Mouse (Mus musculus) adrenal gland, adult 2 months (tissue): ENCODE measurements around the gene Psmc4. TPM values are rescaled to one million over a fixed set of nuclear protein-coding genes. Genes with fewer than 3 reads are reported as not detected.

Experiments
- DNase-seq: peaks from one replicate; pipeline ENCODE4 v3.0.0; 2021
- long read RNA-seq: library from polyadenylated mRNA; stranded (forward); transcript quantifications from one replicate; pipeline ENCODE4 v2.0.0, GENCODE M21; 2021
- polyA plus RNA-seq: library from polyadenylated mRNA; depleted of rRNA; stranded (reverse); fragments of >200 nt; gene quantifications from 2 replicates; pipeline ENCODE4 v1.2.3, GENCODE M21; 2012; rRNA removed
- total RNA-seq, 2 experiments: library from RNA; stranded (reverse); gene quantifications; 2 replicates each; pipeline ENCODE4 v1.2.3; 2021

The Psmc4 gene
- total RNA-seq = 100 to 1,000 TPM; 174 to 178 TPM
- polyA plus RNA-seq = 89.5 and 89.9 TPM in 2 replicates
- long read RNA-seq, transcript Psmc4-201 (11 exons, 1,440 nt) = major isoform, 161 of 181 reads
- long read RNA-seq, partial matches to known transcripts = 7 of 181 reads
- long read RNA-seq, other reads (novel, unspliced or antisense) = 13 of 181 reads

DNA sequence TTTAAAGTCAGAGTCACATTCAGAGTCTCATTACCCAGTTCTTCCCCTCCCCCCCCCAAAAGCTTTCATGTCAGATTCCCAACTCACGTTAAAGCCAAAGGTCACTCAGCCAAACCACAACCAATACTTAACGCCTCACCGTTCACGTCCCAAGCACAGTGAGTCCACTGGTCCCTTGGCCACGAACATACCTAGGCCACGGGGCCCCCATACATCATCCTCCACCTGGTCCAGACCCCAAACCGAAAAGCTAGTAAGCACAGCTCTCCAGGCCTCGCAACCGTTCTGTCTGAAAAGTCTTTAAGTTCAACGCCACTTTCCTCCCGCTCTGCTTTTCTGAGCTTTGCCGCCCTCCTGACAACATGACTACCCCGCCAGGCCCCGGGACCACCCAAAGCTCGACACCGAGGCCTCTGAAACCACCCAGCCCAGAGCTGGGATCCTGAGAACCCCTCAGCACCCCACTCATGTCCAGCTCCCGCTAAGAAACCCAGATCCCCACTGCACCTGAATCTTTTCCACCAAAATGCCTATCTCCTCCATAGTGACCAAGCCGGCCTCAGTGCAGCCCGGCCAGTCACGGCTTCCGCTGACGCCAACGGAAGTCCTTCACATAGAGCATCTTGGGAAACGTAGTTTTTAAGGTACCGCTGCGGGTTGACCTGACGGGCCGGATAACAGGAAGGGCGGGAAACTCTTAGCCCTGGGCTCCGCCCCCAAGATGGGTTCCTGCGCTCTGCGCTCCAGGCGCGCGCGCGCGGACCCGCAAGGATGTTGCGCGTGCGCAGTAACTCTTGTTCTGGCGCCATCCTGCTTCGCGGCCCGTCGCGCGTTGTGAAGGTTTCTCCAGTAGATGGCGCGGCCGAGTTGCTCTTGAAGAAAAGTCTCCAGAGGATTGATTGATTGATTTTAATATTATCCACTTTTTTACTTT lies at the start of gene Psmc4:
TSS of gene Psmc4 (minus strand) at position 626 of the 934 bp plus-strand sequence.
- DNase-seq = peak; percentile 98

DNA sequence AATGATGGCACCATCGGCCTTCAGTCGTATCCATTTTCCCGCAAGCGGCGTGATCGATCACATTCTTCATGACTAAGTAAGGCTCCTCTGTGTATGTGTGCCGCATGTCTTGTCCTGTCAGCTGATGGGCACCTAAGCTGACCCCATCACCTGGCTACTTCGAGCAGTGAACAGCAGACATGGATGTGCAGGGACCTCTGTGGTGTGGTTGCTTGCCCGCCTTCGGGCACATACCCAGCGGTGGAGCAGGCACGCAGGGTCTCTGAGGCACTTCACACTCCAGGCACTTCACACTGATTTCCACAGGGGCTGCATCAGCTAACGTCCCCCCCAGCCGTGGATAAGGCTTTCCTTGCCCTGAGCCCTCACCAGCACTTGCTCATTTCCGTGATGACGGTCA lies 49.2 kb upstream of the Psmc4 start:
- no peak for DNase-seq

DNA sequence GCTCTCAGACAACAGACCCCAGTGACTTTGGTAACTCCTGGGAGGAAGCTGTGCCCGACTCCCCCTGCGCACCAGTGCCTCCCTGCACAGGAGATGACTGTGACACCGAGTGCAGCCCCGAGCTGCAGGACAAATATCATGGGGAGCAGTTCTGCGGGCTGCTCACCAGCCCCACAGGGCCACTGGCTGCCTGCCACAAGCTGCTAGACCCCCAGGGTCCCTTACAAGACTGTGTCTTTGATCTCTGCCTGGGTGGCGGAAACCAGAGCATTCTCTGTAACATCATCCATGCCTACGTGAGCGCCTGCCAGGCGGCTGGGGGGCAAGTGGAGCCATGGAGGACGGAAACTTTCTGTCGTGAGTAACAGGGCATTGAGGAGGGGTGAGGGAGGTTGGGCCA lies 43.6 kb upstream of the Psmc4 start:
- no peak for DNase-seq

DNA sequence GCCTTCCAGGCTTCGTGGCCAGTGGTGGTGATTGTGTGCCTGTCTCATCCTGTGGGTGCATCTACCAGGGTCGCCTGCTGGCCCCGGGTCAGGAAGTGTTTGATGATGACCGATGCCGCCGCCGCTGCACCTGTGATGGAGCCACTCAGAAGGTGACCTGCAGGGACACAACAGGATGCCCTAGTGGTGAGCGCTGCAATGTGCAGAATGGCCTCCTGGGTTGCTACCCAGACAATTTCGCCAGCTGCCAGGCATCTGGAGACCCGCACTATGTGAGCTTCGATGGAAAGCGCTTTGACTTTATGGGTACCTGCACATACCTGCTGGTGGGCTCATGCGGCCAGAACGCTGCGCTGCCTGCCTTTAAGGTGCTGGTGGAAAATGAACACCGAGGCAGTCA lies 36.3 kb upstream of the Psmc4 start:
- no peak for DNase-seq

DNA sequence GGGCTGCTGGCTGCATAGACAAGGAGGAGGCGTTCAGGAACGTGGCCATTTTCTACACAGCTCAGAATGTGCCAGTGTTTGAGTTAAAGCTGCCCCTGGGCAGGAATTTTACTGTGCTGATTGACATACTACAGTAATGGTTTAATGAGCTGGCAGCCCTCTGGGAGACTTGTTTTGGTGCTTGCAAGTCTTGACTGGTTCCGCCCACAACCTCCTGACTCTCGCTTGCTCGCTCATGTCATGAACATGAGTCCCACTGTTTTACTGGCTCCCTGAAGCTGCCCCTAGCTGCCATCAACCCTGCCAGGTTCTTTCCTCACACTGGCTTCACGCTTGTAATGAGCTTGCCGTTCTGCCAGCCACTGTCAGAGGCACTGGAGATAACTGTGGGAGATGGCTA lies 34.3 kb upstream of the Psmc4 start:
- no peak for DNase-seq

DNA sequence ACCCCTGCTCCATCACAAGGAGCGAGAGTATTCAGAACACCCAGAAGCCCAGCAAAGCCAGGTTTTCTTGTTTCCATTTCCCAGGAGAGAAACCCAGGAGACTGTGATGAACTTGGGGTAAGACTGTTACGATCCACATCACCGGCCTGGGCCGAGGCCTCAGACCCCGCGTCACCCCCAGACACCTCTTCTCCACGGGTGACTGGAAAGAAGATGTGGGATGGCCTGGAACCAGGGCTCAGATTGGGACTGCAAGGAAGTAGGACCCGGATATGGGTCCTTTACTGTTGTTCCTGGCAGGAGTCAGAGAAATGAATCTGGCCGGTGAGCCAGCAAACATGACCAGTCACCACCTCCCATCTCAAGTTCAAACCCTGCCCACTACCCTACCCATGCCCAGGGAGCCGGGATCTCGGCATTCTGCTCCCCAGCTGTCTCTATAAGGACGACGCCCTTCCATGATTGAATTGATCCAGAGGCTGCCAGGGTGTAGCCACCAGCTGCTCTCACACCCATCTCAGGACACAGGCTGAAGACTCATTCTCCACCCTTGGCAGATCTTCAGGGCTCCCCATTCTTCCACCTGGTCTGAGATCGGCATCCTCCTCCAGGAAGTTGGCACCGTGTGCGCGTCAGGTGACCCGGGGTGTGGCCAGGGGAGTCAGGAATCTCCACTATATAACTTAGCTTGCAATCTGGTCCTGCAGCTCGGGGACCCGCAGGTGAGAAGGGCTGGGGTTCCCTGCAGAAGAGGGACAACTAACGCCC lies 20.8 kb upstream of the Psmc4 start, which contains the start of gene Fcgbp:
TSS of gene Fcgbp (plus strand) at position 706 of the 768 bp plus-strand sequence.
- no peak for DNase-seq

DNA sequence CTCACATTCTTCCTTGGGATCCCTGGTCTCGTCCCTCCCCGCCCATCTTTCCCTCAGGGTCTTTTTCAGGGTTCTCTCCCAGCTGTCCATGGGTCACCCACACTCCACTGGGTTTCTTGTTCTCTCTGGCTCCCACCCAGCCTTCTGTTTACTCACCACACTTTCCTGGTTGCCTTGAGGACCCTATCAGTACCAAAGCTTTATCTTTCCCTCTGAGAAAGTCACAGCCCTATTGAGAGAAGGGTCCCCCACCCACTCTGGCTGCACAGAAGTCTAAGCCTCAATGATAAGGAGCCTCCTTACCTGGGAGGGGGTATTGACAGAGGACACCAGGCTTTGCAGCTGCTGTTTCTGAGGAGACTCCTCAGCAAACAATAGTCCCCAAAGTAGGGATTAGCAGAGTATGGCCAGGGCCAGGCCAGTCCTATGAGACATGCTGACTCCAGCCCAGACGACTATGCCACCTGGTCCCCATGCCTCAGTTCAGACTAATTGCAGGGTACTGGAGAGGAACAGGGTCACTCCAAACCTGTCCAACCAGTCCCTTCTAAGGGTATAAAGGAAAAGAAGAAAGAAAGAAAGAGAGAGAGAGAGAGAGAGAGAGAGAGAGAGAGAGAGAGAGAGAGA lies 19.8 kb upstream of the Psmc4 start:
- DNase-seq = no peak

DNA sequence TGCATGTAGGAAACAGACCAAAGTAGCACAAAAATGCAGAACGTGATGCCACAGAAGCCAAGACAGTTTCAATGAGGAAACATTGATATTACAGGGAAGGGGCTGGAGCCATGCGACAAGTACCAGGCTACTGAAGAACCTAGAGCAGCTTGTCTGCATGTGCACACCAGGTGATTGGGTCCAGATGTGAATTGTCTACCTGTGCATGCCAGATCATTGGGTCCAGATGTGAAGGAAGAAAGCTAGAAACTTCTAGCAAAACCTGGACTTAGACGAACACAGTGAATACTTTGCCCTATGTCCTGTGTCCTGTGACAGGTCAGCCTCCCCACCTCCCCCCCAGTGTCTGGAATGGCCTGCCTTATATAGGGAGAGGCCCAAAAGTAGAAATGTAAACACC lies 18.8 kb upstream of the Psmc4 start:
- no peak for DNase-seq

DNA sequence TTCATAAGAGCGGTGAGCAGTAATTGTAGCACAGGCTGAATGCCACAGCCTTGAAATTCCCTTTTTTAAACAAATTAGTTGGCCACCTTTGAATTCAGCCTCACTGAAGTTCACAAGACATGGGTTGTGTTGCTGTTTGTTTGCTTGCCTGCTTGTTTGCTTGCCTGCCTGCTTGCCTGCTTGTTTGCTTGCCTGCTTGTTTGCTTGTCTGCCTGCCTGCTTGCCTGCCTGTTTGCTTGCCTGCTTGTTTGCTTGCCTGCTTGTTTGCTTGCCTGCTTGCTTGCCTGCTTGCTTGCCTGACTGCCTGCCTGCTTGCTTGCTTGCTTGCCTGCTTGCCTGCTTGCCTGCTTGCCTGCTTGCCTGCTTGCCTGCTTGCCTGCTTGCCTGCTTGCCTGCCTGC lies 10.1 kb upstream of the Psmc4 start:
- DNase-seq = no peak

DNA sequence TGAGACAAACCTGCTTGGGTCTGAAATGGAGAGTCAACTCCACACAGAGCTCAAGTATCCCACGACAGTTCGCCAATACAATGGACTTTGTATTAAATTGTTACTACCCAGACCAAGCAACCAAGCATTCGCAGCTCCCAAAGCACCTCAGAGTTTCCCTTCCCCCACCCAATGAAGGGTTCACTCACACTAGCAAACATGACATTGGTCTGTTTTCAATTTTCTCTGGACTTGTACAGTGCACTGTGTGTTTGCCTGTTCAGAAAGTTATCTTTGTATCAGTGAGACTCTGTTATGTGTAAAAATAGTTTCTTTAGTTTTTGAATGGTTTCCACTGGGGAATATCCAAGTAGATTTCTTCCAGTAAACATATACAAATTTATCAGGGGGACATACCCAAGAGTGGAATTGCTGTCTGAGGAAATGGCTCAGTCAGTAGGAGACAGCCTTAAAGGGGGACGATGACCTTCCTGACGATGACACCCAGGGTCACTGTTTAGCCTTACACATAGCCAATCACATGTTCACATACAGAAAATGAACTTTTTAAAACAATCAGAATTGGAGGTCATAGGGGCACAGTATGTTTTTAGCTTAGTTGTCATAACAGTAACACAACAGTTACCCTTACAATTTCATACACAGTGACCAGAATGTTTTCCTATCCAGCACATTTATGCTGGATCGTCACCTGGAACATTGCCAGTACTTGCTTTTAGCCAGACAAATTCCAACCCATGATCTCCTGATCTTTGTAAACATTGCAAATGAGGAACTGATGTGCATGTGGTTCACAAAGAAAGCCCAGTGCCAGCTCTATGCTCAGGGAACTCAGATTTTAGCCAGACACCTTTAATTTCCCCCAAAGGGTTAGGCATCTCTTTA lies 3.4 kb upstream of the Psmc4 start:
- no peak for DNase-seq

DNA sequence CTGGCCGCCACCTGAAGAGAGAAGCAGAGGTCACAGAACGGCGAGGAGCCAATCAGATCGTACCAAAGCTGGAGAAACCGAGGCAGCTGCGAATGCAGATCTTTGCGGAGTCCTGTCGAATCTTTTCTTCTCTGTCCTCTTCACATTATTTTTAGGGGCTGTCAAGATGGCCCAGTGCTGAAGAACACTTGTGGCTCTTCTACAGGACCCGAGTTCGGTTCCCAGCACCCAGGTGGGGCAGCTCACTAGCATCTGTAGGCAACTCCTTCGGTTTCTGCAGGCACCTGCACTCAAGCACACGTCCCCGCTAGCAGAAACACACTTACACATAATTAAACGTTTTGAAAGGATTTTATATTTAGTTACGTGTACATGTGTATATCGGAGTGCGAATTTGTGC lies 683 bp upstream of the Psmc4 start:
- no peak for DNase-seq

DNA sequence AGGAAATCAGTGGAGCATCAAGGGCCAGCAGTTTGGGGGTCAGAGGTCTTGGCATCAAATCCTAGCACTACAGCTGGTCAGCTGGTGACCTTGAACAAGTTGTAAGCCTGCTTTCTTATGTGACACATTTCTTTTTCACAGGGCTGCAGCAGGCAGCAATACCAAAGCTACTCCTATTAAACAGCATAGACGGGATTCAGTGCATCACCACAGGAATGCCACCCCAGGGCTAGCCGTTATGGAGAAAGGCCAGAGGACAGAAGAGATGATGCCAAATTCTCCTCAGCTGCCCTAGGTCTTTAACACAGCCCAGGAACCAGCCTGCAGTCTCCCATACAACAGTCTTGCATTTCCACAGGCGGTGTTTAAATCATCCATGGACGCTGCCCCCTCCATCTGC lies 5.4 kb downstream of the Psmc4 start:
- DNase-seq = no peak

DNA sequence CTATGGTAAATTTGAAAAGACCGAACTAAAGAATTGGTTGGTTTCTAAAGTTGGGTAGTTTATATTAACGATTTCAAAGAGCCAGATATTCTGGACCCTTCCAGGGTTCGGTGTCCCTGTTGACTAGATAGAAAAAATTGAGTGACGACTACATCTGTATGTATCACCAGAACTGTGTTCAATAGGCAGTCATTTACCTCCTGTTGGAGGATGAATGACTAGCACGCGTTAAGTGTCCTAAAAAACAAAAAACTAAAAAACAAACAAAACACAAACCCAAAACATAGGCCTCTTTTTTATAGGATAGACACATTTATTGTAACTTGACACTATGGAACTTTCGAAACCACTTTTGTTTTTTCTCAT lies 35.5 kb downstream of the Psmc4 start:
- no peak for DNase-seq

DNA sequence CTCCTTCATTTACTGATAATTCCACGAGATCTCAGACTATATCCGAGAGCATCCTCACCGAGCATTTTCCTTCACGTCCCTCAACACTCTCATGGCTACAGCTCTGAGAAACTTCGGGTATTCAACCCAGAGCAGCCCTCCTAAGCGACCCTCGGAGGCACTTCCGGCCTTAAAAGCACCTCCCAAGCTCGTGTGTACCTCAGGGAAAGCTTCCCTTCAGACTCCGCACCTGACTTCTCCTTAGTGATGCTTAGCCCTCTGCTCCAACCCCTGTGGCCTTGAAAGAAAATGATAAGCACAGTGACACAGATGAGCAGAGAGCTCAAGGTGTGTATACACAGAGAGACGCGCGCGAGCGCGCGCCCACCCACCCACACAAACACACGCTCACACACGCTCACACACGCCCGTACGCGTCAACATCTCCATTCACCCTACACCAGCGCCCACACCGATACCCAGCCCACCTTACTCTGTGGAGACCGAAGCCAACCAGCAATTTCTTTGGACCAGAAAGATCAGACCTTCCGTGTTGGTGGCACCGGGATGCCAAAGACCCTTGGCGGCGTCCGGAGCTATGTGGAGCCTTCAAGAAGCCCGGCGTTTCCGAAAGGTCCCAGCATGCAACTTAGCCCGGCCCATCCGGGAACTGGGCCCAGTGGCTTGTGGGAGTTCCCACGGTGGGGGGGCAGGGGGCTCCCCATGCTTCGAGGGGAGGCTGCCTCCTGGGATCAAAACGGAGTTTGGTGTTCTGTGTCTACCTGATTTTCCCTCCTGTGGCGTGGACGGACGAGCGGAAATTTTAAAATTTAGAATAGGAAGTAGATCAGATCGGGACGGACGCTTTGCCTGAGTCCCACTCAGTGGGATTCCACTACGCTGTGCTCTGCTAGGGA lies 36.1 kb downstream of the Psmc4 start, which contains the start of gene Zfp850:
TSS of gene Zfp850 (minus strand) at position 567 of the 896 bp plus-strand sequence.
- DNase-seq = peak; percentile 89

DNA sequence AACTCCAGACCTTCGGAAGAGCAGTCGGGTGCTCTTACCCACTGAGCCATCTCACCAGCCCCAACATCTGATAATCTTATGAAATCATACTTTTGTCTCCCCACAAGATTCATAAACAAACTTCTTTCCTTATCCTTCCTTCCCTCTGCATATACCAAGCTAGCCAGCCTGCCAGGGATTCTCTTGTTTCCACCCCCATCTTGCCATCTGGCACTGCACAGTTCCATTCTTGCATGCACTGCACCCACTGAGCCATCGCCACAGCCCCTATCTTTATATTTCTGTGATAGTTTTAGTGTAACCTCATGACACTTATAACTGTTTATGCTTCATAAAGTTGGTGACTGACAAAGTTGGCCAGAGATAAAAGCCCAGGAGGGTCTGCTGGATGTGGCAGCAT lies 39.6 kb downstream of the Psmc4 start:
- DNase-seq = no peak

Other genes starting within 250 kb of the Psmc4 start
- 1 to 10 TPM; 5.4 to 7.6 TPM for gene Zfp626, start 242.9 kb downstream of the Psmc4 start, total RNA-seq
- 0.11 and 0.15 TPM in 2 replicates for gene Zfp626, start 242.9 kb downstream of the Psmc4 start, polyA plus RNA-seq
- 1 to 10 TPM; 3.1 to 3.8 TPM for gene Zfp59, start 211.5 kb downstream of the Psmc4 start, total RNA-seq
- 0.15 and 0.22 TPM in 2 replicates for gene Zfp59, start 211.5 kb downstream of the Psmc4 start, polyA plus RNA-seq
- gene Zfp607a, start 192.6 kb downstream of the Psmc4 start, total RNA-seq = 1 to 10 TPM; 4.1 to 4.2 TPM
- gene Zfp607a, start 192.6 kb downstream of the Psmc4 start, polyA plus RNA-seq = 0.12 and 0.22 TPM in 2 replicates
- gene Zfp974, start 120.6 kb downstream of the Psmc4 start, total RNA-seq = 10 to 100 TPM; 10.9 to 11.4 TPM
- gene Zfp974, start 120.6 kb downstream of the Psmc4 start, polyA plus RNA-seq = 0.39 and 0.67 TPM in 2 replicates
- gene Zfp780b, start 70.9 kb downstream of the Psmc4 start, total RNA-seq = 1 to 10 TPM; 9.4 to 9.5 TPM
- gene Zfp780b, start 70.9 kb downstream of the Psmc4 start, polyA plus RNA-seq = 0.36 and 0.55 TPM in 2 replicates
- 1 to 10 TPM; 1.7 to 2.7 TPM for gene Zfp850, start 36.0 kb downstream of the Psmc4 start, total RNA-seq
- gene Zfp850, start 36.0 kb downstream of the Psmc4 start, polyA plus RNA-seq = 0.15 and 0.22 TPM in 2 replicates
- gene Fcgbp, start 21.1 kb upstream of the Psmc4 start, total RNA-seq = not detected
- gene Fcgbp, start 21.1 kb upstream of the Psmc4 start, polyA plus RNA-seq = 0.04 and 0.07 TPM in 2 replicates
- gene 9530053A07Rik, start 79.4 kb upstream of the Psmc4 start, total RNA-seq = not detected
- gene 9530053A07Rik, start 79.4 kb upstream of the Psmc4 start, polyA plus RNA-seq = 0.01 TPM in 1 of 2 replicates, not detected in the other
- 100 to 1,000 TPM in 1 of 2 experiments, 10 to 100 TPM in 1; 99.5 to 104 TPM for gene Fbl, start 119.6 kb upstream of the Psmc4 start, total RNA-seq
- gene Fbl, start 119.6 kb upstream of the Psmc4 start, polyA plus RNA-seq = 27.2 and 34.7 TPM in 2 replicates
- 10 to 100 TPM; 25.5 to 33.4 TPM for gene Dyrk1b, start 129.4 kb upstream of the Psmc4 start, total RNA-seq
- gene Dyrk1b, start 129.4 kb upstream of the Psmc4 start, polyA plus RNA-seq = 104 and 107 TPM in 2 replicates
- gene Eid2, start 217.8 kb upstream of the Psmc4 start, total RNA-seq = 10 to 100 TPM; 23.4 to 24.4 TPM
- gene Eid2, start 217.8 kb upstream of the Psmc4 start, polyA plus RNA-seq = 30.4 and 36.8 TPM in 2 replicates
- gene Eid2b, start 227.6 kb upstream of the Psmc4 start, total RNA-seq = 10 to 100 TPM in 1 of 2 experiments, 1 to 10 TPM in 1; 9.1 to 17.6 TPM
- gene Eid2b, start 227.6 kb upstream of the Psmc4 start, polyA plus RNA-seq = 44.8 and 49.6 TPM in 2 replicates
- not detected for gene Selenov, start 241.1 kb upstream of the Psmc4 start, total RNA-seq
- gene Selenov, start 241.1 kb upstream of the Psmc4 start, polyA plus RNA-seq = 0.19 TPM in 1 of 2 replicates, not detected in the other